Mouse (Mus musculus): Measurements from ENCODE around the gene Sac3d1.

DNA sequence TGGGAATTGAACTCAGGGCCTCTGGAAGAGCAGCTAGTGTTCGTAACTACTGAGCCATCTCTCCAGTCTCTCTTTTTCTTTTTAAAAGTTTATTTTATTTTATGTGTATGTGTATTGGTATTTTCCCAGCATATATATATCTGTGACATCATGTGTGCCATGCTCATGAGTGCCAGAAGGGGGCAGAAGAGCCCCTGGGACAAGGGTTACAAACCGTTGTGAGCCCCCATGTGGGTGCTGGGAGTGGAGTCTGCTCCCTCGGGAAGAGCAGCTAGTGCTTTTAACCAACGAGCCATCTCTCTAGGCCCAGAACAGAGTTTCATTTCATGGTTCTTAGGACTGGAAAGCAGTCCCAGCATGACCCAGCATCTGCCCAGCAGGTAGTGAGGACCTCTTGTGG is 48.3 kb upstream of the Sac3d1 start:
- TF ChIP-seq CTCF (IDR thresholded peaks at IDR 0.05; ENCODE audit: extremely low read depth, insufficient read depth, insufficient read length, insufficient replicate concordance) (no peak), POLR2A (IDR thresholded peaks at IDR 0.05; ENCODE audit: low read depth, low read length) (no peak)

All from spleen, adult 2 months (tissue).